Mouse (Mus musculus) left cerebral cortex, adult 11 months (tissue): ENCODE results near the gene 5330417H12Rik.

ENCODE experiments used
- DNase-seq: peaks from one replicate; pipeline ENCODE4 v3.0.0; 2022; ENCODE audit warnings: low spot score

The 5330417H12Rik gene

GRCm38 (mm10) chr7:107625781-107626180, 820 bp upstream of the 5330417H12Rik start:
- DNase-seq = no peak

GRCm38 (mm10) chr7:107624432-107624831, 529 bp downstream of the 5330417H12Rik start:
- DNase-seq = no peak

- no peak for DNase-seq
Measured at GRCm38 (mm10) chr7:107620137-107620536, 4.8 kb downstream of the 5330417H12Rik start.

GRCm38 (mm10) chr7:107619225-107619624, 5.7 kb downstream of the 5330417H12Rik start:
- no peak for DNase-seq

- no peak for DNase-seq
Measured at GRCm38 (mm10) chr7:107618028-107618992, 6.7 kb downstream of the 5330417H12Rik start.

GRCm38 (mm10) chr7:107610880-107611279, 14.1 kb downstream of the 5330417H12Rik start:
- DNase-seq = no peak

- no peak for DNase-seq
Measured at GRCm38 (mm10) chr7:107609622-107610255, 15.2 kb downstream of the 5330417H12Rik start.

DNA sequence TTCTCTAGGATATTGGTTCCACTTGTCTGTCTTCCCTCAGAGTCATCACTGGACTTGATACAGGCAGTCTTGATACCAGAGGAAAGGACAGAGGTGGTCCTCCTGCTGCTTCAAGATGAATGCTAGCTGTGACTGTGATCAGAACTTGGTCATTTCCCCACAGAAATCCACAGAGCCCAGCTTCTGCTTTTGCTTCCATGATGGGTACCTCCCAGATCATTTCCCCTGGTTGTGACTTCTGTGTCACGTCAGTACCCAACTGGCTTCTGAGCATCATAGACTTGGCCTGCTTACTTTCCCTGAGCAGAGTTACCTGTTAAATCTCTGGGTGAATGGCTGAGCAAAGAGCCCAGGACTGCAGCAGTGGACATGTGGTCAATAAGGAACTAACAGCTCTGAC, 17.2 kb downstream of the 5330417H12Rik start:
- no peak for DNase-seq

DNA sequence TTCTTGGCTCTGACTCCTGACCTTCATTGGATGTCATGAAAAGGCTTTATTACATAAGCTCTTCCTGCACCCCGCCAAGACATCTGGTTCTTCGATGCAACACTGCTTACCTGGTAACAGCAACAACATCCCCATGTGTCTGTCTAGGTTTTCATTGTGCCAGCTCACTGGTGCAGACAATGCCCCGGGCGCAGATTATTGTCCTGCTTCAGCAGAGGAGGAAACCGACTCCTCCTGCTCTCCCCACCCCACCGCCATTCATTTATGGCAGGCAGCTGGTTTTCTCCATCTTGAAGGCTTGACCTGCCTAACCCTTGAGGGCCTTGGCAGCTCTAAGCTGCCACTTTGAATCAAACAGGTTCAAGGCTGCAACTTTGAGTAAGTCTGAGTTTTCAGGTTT, 22.0 kb downstream of the 5330417H12Rik start:
- DNase-seq = no peak

DNA sequence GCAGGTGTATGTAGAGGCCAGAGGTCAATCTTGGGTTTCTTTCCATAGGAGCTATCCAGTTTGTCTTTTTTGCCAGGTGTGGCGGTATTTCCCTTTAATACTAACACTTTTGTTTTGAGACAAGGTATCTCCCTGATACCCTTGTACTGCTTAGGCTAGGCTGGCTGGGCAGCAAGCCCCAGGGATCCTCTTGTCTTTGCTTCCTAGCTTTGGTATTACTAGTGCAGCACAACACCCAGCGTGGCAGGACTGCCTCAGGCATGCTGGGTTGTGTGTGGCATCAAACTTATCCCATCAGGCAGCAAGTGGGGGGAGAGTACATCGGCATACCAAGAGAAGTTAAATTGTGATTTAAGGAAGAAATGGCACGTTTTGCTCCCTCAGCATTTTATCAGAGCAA, 22.5 kb downstream of the 5330417H12Rik start:
- DNase-seq = no peak

- DNase-seq = no peak
Measured at GRCm38 (mm10) chr7:107600651-107601050, 24.3 kb downstream of the 5330417H12Rik start.

DNA sequence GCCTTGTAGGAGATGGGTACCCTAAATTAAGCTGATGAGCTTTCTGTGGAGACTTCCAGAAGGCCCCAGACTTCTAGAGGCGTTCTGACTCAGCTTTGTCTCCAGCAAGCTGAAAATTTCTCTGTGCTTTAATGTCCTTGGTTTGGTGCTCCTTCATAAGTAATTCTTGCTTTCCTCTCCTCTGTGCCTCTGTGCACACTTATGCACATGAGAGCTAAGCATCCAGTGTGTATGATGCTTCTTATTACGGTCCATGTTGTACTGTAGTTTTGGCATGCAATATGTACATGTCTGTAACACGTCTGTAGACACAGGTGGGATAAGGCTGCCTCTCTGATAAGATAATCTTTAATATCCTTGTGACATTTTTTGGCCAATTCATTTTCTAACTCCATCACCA, 27.0 kb downstream of the 5330417H12Rik start:
- DNase-seq = no peak

DNA sequence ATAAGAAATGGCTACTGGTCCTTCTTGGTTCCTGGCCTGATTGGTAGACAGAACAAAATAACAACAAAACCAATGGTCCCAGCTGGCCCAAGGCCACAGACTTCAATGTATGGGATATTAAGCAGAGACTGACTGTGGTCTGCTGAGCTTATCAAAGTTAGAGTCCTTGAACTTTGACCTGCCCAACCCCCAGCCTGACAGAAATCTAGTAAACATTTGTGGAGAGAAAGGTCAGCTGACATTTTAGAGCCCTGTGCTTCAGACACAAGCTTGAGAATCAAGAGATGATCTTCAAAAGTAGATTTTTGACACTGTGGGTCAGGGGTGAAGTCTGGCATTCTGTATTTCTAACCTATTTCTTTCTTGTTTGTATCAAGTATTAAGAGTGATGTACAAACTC, 28.2 kb downstream of the 5330417H12Rik start:
- DNase-seq = no peak

DNA sequence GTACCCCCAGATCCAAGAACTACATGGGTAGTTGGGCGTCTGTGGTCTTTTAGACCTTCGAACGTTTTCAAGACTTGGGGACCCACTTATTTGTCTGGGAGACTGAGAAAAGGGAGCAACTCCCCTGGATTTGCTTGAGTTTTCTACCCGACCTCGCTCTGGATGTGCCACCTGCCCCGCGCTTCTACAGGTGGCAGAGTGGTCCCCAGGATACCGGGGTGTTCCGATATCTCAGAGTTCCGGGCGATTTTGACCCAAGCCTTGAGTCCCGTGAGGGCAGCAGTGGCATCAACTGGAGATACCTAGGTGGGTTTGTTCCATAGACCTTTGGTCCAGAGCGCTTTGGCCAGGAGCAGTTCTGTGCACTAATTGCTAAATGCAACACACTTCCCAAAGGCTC, 29.5 kb downstream of the 5330417H12Rik start:
- no peak for DNase-seq

GRCm38 (mm10) chr7:107594857-107595402, 30.0 kb downstream of the 5330417H12Rik start, which contains the start of gene Ppfibp2:
TSS of gene Ppfibp2 (plus strand) at chr7:107595207.
- peak; percentile 77 for DNase-seq

DNA sequence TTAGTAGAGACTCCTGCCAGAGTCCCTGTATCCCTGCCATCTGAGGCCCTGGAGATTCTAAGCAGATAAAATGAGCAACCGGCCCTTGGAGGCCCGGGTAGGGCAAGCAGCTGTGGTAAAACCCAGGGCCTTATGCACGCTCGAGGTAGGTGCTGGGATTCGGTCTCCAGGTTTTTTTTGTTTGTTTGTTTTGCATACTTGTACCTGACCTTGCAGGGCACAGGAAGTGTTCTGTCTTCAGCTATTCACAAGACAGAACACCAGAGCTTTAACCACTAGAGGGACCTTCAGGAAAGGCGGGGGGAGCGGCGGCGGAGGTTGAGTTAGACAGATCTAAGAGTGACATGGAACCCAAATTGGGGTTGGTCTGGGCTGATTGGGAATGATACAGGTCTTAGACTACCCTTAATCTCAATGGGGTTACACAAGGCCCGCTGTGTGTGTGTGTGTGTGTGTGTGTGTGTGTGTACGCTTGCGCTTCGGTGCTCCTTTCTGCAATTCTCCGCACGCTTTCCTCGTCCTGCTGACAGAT, 30.6 kb downstream of the 5330417H12Rik start:
- DNase-seq = peak; percentile 38

- DNase-seq = no peak
Measured at GRCm38 (mm10) chr7:107593904-107594303, 31.1 kb downstream of the 5330417H12Rik start.

- DNase-seq = peak; percentile 40
Measured at GRCm38 (mm10) chr7:107592641-107593040, 32.3 kb downstream of the 5330417H12Rik start.

- no peak for DNase-seq
Measured at GRCm38 (mm10) chr7:107574276-107574675, 50.7 kb downstream of the 5330417H12Rik start.
